Mouse (Mus musculus): Measurements from ENCODE around the gene Nipal4. TPM values are rescaled to one million over a fixed set of nuclear protein-coding genes. Genes with fewer than 3 reads are reported as not detected.

Gene Nipal4
- polyA plus RNA-seq, 1 experiment from 2014 or later: 3.7 TPM

DNA sequence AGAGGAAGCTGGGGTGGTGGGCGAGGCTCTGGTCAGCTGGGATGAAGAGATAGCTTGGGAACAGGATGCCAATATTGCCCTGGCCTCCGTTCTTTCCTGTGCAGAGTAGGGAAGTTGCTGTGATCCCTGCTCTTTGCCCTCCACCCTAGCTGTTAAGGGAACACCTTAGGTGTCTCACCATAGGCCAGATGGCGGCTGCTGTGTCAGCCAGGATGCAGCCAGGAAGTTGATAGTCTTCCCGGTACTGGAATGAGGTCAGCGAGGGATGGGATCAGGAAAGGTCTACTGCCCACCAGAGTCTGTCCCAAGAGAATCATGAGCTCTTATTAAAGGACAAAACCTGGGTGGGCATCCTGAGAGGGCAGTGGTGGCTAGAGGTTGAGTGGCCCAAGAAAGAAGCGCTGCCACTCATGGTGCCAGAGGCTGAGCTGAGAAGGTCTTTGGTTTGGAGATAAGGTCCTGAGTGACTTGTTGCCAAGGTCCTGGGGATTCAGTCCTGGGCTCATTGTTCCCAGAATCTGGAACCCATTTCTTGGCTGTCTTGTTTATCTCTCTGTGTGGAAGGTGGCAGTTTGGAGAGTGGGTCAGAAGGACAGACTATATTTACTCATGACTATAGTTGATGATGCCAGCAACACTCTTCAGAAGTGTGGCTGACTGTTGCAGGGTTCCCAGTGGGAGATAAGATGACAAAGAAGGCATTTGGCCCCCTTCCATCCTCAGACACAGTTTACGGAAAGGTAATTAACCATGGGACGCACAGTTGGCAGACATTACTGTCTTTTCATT, 56.0 kb downstream of the Nipal4 start:
- Histone ChIP-seq H3K27me3 (replicated peaks; ENCODE audit: control insufficient read depth, insufficient read depth, low read length) (no peaks in the 10 kb centered on the region), H3K4me1 (ENCODE audit: control insufficient read depth, insufficient read depth, low read length) (no peaks in the 10 kb centered on the region), H3K4me2 (ENCODE audit: low read depth, low read length) (no peak overlapping the region), H3K27ac (ENCODE audit: low read length) (no peak overlapping the region), H3K36me3 (ENCODE audit: control insufficient read depth, insufficient read depth, low read length) (no peaks in the 10 kb centered on the region), H3K9ac (ENCODE audit: low read depth, low read length) (no peak overlapping the region), H3K4me3 (ENCODE audit: low read length) (no peak overlapping the region), H3K9me3 (ENCODE audit: control insufficient read depth, low read length) (no peaks in the 10 kb centered on the region)
- no peak for ATAC-seq
- 84% methylated on average over 8 of the region's 8 CpGs for WGBS

DNA sequence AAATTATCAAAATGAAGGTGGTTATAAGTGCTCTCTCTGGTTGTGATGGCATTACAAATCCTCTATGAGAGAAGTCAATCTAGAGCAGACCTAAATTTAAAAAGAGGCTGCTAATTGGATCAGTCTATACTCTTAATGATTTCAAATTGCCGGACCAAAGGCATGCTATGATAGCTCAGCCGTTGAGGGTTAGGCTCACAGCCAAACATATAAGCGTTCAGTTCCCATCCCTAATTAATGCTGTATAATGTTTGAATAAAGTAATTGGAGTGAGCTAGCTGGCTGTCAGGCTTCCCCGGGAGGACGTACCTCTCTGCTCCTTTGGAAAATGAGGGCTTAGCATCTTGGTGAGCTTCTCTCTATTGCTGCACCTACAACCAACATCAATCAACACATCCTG, 57.1 kb downstream of the Nipal4 start:
- no peaks in the 10 kb centered on the region for H3K9me3 ChIP-seq (ENCODE audit: control insufficient read depth, low read length)
- H3K4me1 ChIP-seq (ENCODE audit: control insufficient read depth, insufficient read depth, low read length): no peaks in the 10 kb centered on the region
- no peak overlapping the region for H3K4me3 ChIP-seq (ENCODE audit: low read length)
- H3K27ac ChIP-seq (ENCODE audit: low read length): no peak overlapping the region
- no peak overlapping the region for H3K4me2 ChIP-seq (ENCODE audit: low read depth, low read length)
- H3K27me3 ChIP-seq (replicated peaks; ENCODE audit: control insufficient read depth, insufficient read depth, low read length): no peaks in the 10 kb centered on the region
- no peak for ATAC-seq
- H3K9ac ChIP-seq (ENCODE audit: low read depth, low read length): no peak overlapping the region
- 80% methylated on average over 5 of the region's 5 CpGs for WGBS
- no peaks in the 10 kb centered on the region for H3K36me3 ChIP-seq (ENCODE audit: control insufficient read depth, insufficient read depth, low read length)

DNA sequence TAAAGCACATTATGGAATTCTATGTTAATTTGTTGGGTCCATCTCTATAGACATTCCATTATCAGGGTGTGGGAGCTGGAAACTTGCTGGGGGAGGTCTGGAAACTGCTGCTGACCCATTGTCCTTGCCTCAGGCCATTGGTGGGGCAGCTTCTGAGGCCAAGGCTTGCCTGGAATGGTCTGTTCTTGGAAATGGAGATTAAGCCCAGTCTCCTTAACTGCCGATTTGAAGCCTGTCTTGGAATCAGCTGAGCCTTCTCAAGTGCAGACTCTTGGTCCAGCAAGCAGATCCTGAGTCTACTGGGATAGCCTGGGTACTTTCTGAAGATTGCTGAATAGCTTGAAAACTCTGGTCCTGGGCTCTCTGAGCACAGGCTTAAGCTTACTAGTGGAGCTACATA, 59.3 kb downstream of the Nipal4 start:
- no peak overlapping the region for H3K27ac ChIP-seq (ENCODE audit: low read length)
- 89% methylated on average over 1 of the region's 1 CpGs for WGBS
- no peak for ATAC-seq
- no peaks in the 10 kb centered on the region for H3K9me3 ChIP-seq (ENCODE audit: control insufficient read depth, low read length)
- no peak overlapping the region for H3K9ac ChIP-seq (ENCODE audit: low read depth, low read length)
- no peaks in the 10 kb centered on the region for H3K27me3 ChIP-seq (replicated peaks; ENCODE audit: control insufficient read depth, insufficient read depth, low read length)
- H3K4me2 ChIP-seq (ENCODE audit: low read depth, low read length): no peak overlapping the region
- H3K36me3 ChIP-seq (ENCODE audit: control insufficient read depth, insufficient read depth, low read length): no peaks in the 10 kb centered on the region
- no peak overlapping the region for H3K4me3 ChIP-seq (ENCODE audit: low read length)
- no peaks in the 10 kb centered on the region for H3K4me1 ChIP-seq (ENCODE audit: control insufficient read depth, insufficient read depth, low read length)

DNA sequence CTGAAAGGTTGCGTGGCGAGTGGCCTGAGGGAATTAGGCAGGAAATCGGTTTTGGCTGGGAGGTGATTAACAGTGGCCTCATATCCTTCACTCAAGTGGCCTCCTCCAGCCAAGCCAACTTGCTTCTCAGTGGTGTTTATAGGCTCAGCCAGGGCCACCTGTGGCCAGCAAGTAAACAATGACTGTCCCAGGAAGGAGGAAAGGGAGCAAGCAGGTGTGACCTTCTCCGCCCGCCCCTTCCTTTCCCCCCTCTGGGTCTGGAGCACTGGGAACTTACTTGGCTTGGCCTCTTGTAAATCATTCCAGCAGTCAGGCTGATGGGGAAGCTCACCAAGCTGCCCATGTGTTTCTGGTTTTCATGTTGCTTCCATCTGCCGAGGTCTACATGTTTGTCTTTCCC, 64.2 kb downstream of the Nipal4 start:
- Histone ChIP-seq H3K4me3 (ENCODE audit: low read length) (no peak overlapping the region), H3K27me3 (replicated peaks; ENCODE audit: control insufficient read depth, insufficient read depth, low read length) (no peaks in the 10 kb centered on the region), H3K27ac (ENCODE audit: low read length) (no peak overlapping the region), H3K9ac (ENCODE audit: low read depth, low read length) (no peak overlapping the region), H3K9me3 (ENCODE audit: control insufficient read depth, low read length) (no peaks in the 10 kb centered on the region), H3K36me3 (ENCODE audit: control insufficient read depth, insufficient read depth, low read length) (no peaks in the 10 kb centered on the region), H3K4me1 (ENCODE audit: control insufficient read depth, insufficient read depth, low read length) (no peaks in the 10 kb centered on the region), H3K4me2 (ENCODE audit: low read depth, low read length) (no peak overlapping the region)
- ATAC-seq: no peak
- 68% methylated on average over 6 of the region's 6 CpGs for WGBS

Small RNA genes lying within 50 kb of the gene (microRNA-seq; reads per million reads assigned to microRNA genes)
- not detected for gene Mir7239
- gene Mir8100: not detected

Other genes with a start within 250 kb of the Nipal4 start
- 4.4 and 4.5 TPM in 2 replicates for gene Lsm11, start 221.6 kb downstream of the Nipal4 start, polyA plus RNA-seq (2015; fragmentation: Nextera tagmentation; extraction: Ambion mirVana)
- gene Thg1l, start 211.0 kb downstream of the Nipal4 start, polyA plus RNA-seq (2015; fragmentation: Nextera tagmentation; extraction: Ambion mirVana): 12.2 and 13.5 TPM in 2 replicates
- 0.06 and 0.09 TPM in 2 replicates for gene Sox30, start 186.2 kb downstream of the Nipal4 start, polyA plus RNA-seq (2015; fragmentation: Nextera tagmentation; extraction: Ambion mirVana)
- 5.5 and 5.8 TPM in 2 replicates for gene Gm12166, start 114.2 kb downstream of the Nipal4 start, polyA plus RNA-seq (2015; fragmentation: Nextera tagmentation; extraction: Ambion mirVana)
- gene Adam19, start 110.5 kb downstream of the Nipal4 start, polyA plus RNA-seq (2015; fragmentation: Nextera tagmentation; extraction: Ambion mirVana): 12.0 and 12.7 TPM in 2 replicates
- 0.09 and 0.15 TPM in 2 replicates for gene Fndc9, start 69.0 kb upstream of the Nipal4 start, polyA plus RNA-seq (2015; fragmentation: Nextera tagmentation; extraction: Ambion mirVana)
- 5.2 and 5.7 TPM in 2 replicates for gene Cyfip2, start 146.4 kb upstream of the Nipal4 start, polyA plus RNA-seq (2015; fragmentation: Nextera tagmentation; extraction: Ambion mirVana)
- gene Itk, start 223.0 kb upstream of the Nipal4 start, polyA plus RNA-seq (2015; fragmentation: Nextera tagmentation; extraction: Ambion mirVana): 0.28 and 0.33 TPM in 2 replicates
- not detected in 2 replicates for gene Fam71b, start 230.1 kb upstream of the Nipal4 start, polyA plus RNA-seq (2015; fragmentation: Nextera tagmentation; extraction: Ambion mirVana)